Mouse (Mus musculus): ENCODE measurements around the gene Josd2. TPM values are rescaled to one million over a fixed set of nuclear protein-coding genes. Genes with fewer than 3 reads are reported as not detected.
A peak's percentile ranks its signal among the peaks of the same experiment; 100 is the strongest.

Josd2 gene
- polyA plus RNA-seq, 1 experiment: 294 TPM

DNA sequence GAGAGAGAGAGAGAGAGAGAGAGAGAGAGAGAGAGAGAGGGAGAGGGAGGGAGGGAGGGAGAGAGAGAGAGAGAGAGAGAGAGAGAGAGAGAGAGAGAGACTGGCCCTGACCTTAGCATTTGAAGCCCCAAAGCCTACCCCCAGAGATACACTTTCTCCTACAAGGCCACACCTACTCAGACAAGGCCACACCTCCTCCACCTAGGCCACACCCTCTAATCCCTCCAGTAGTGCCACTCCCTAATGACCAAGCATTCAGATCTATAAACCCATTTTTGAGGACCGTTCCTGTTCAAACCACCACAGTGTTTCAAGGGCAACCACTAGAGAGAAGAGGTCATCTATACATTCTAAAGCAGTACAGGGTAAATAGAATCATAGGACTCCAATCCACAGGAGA, 11.5 kb upstream of the Josd2 start:
- no peak overlapping the region for H3K27ac ChIP-seq (ENCODE audit: insufficient read depth, low read length)
- H3K27me3 ChIP-seq (ENCODE audit: control insufficient read depth, insufficient read depth, low read length): no peaks in the 10 kb centered on the region
- no peak for TF ChIP-seq CTCF (IDR thresholded peaks at IDR 0.05; ENCODE audit: borderline replicate concordance, insufficient read depth, low read depth, low read length)
- TF ChIP-seq POLR2A (IDR thresholded peaks at IDR 0.05; ENCODE audit: borderline replicate concordance, insufficient read depth, low read length): no peak
- whole genome bisulfite sequencing: 96% methylated on average over 1 of the region's 1 CpGs
- no peak overlapping the region for H3K4me3 ChIP-seq (replicated peaks; ENCODE audit: insufficient read depth, low read depth, low read length)
- DNase-seq: peak in 1 of 2 experiments; percentile 10
- peaks cover 33% of the 10 kb centered on the region for H3K4me1 ChIP-seq (ENCODE audit: control insufficient read depth, insufficient read depth, low read length)

GRCm38 (mm10) chr7:44460067-44460466, 7.7 kb upstream of the Josd2 start:
- TF ChIP-seq CTCF (IDR thresholded peaks at IDR 0.05; ENCODE audit: borderline replicate concordance, insufficient read depth, low read depth, low read length) (no peak), POLR2A (IDR thresholded peaks at IDR 0.05; ENCODE audit: borderline replicate concordance, insufficient read depth, low read length) (no peak)
- H3K27me3 ChIP-seq (ENCODE audit: control insufficient read depth, insufficient read depth, low read length): no peaks in the 10 kb centered on the region
- H3K27ac ChIP-seq (ENCODE audit: insufficient read depth, low read length): 0 out of 2 replicates have a peak overlapping the region, but pooled peaks have one; percentile 39
- DNase-seq: peak in 1 of 2 experiments; percentile 27
- no peak overlapping the region for H3K4me3 ChIP-seq (replicated peaks; ENCODE audit: insufficient read depth, low read depth, low read length)
- 48% methylated on average over 6 of the region's 6 CpGs for WGBS
- H3K4me1 ChIP-seq (ENCODE audit: control insufficient read depth, insufficient read depth, low read length): peaks cover 41% of the 10 kb centered on the region

- Histone ChIP-seq H3K4me3 (replicated peaks; ENCODE audit: insufficient read depth, low read depth, low read length) (no peak overlapping the region), H3K4me1 (ENCODE audit: control insufficient read depth, insufficient read depth, low read length) (peaks cover 47% of the 10 kb centered on the region), H3K27me3 (ENCODE audit: control insufficient read depth, insufficient read depth, low read length) (no peaks in the 10 kb centered on the region), H3K27ac (ENCODE audit: insufficient read depth, low read length) (peak overlapping the region; percentile 39)
- TF ChIP-seq POLR2A (IDR thresholded peaks at IDR 0.05; ENCODE audit: borderline replicate concordance, insufficient read depth, low read length) (no peak), CTCF (IDR thresholded peaks at IDR 0.05; ENCODE audit: borderline replicate concordance, insufficient read depth, low read depth, low read length) (no peak)
- DNase-seq: peak; percentile 45 to 56
- 55% methylated on average over 31 of the region's 31 CpGs for WGBS
These were observed 6.8 kb upstream of the Josd2 start for GRCm38 (mm10) chr7:44460767-44461502.

- WGBS: 78% methylated on average over 57 of the region's 57 CpGs
- H3K27ac ChIP-seq (ENCODE audit: insufficient read depth, low read length): no peak overlapping the region
- H3K27me3 ChIP-seq (ENCODE audit: control insufficient read depth, insufficient read depth, low read length): no peaks in the 10 kb centered on the region
- peaks cover 54% of the 10 kb centered on the region for H3K4me1 ChIP-seq (ENCODE audit: control insufficient read depth, insufficient read depth, low read length)
- TF ChIP-seq POLR2A (IDR thresholded peaks at IDR 0.05; ENCODE audit: borderline replicate concordance, insufficient read depth, low read length): no peak
- TF ChIP-seq CTCF (IDR thresholded peaks at IDR 0.05; ENCODE audit: borderline replicate concordance, insufficient read depth, low read depth, low read length): no peak
- H3K4me3 ChIP-seq (replicated peaks; ENCODE audit: insufficient read depth, low read depth, low read length): no peak overlapping the region
- DNase-seq: peak; percentile 26 to 43
These were observed 6.1 kb upstream of the Josd2 start for GRCm38 (mm10) chr7:44461503-44462217.

- 51% methylated on average over 77 of the region's 77 CpGs for WGBS
- Histone ChIP-seq H3K27me3 (ENCODE audit: control insufficient read depth, insufficient read depth, low read length) (no peaks in the 10 kb centered on the region), H3K27ac (ENCODE audit: insufficient read depth, low read length) (no peak overlapping the region), H3K4me3 (replicated peaks; ENCODE audit: insufficient read depth, low read depth, low read length) (no peak overlapping the region), H3K4me1 (ENCODE audit: control insufficient read depth, insufficient read depth, low read length) (peaks cover 58% of the 10 kb centered on the region)
- peak; percentile 14; the same call in 1 of the 2 replicates for TF ChIP-seq CTCF (IDR thresholded peaks at IDR 0.05; ENCODE audit: borderline replicate concordance, insufficient read depth, low read depth, low read length)
- TF ChIP-seq POLR2A (IDR thresholded peaks at IDR 0.05; ENCODE audit: borderline replicate concordance, insufficient read depth, low read length): no peak
- DNase-seq: peak; percentile 50 to 63
These were observed 5.3 kb upstream of the Josd2 start for GRCm38 (mm10) chr7:44462218-44463055.

DNA sequence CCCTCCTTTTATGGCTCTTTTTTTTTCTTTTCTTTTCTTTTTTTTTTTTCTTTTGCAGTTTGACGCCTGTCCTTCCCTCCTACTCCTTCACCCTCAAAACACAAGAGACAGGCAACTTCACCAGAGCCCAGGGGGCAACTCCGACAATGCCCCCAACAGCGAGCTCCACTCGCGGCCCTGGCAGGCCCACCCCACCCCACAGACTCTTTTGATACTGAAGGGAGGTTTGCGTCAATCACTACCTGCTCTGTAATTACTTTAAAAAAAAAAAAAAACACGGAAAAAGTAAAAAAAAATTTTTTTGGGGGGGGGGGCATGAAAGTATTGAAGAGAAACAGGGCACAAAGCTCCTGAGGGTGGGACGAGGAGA, 4.7 kb upstream of the Josd2 start:
- Histone ChIP-seq H3K27me3 (ENCODE audit: control insufficient read depth, insufficient read depth, low read length) (no peaks in the 10 kb centered on the region), H3K4me1 (ENCODE audit: control insufficient read depth, insufficient read depth, low read length) (peaks cover 58% of the 10 kb centered on the region), H3K27ac (ENCODE audit: insufficient read depth, low read length) (0 out of 2 replicates have a peak overlapping the region, but pooled peaks have one; percentile 80), H3K4me3 (replicated peaks; ENCODE audit: insufficient read depth, low read depth, low read length) (no peak overlapping the region)
- no peak for TF ChIP-seq CTCF (IDR thresholded peaks at IDR 0.05; ENCODE audit: borderline replicate concordance, insufficient read depth, low read depth, low read length)
- no peak for TF ChIP-seq POLR2A (IDR thresholded peaks at IDR 0.05; ENCODE audit: borderline replicate concordance, insufficient read depth, low read length)
- WGBS: 59% methylated on average over 8 of the region's 8 CpGs
- peak in 1 of 2 experiments; percentile 29 for DNase-seq

GRCm38 (mm10) chr7:44463556-44464225, 4.1 kb upstream of the Josd2 start:
- no peaks in the 10 kb centered on the region for H3K27me3 ChIP-seq (ENCODE audit: control insufficient read depth, insufficient read depth, low read length)
- H3K4me1 ChIP-seq (ENCODE audit: control insufficient read depth, insufficient read depth, low read length): peaks cover 58% of the 10 kb centered on the region
- WGBS: 45% methylated on average over 10 of the region's 10 CpGs
- H3K27ac ChIP-seq (ENCODE audit: insufficient read depth, low read length): peak overlapping the region; percentile 80
- no peak for TF ChIP-seq CTCF (IDR thresholded peaks at IDR 0.05; ENCODE audit: borderline replicate concordance, insufficient read depth, low read depth, low read length)
- TF ChIP-seq POLR2A (IDR thresholded peaks at IDR 0.05; ENCODE audit: borderline replicate concordance, insufficient read depth, low read length): no peak
- DNase-seq: peak; percentile 36 to 57
- H3K4me3 ChIP-seq (replicated peaks; ENCODE audit: insufficient read depth, low read depth, low read length): no peak overlapping the region

Data from cerebellum, adult 2 months (tissue).